In the genomic region with DNA sequence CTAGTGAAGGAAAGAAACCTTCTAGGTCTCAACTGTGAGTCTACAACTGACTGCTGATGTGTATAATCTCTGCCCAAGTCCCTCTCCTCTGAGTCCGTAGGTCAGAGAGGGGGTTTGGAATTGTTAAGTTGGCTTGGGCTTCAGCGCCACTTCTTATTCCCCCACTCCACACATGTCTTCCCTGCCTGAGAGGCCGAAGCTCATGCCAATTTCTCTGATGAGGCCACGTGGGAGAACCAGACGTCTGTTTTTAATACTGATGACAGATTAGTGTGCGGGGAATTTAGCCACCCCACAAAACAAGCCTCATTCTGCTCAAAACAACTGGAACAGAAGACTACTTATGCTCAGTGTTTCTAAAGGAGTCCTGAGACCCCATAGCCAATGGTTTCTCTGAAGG, we compare ENCODE assay signal across 17 mouse cellular contexts.
DNase-seq lines count a peak whose midpoint lies in the region; ATAC-seq lines count a peak whose summit lies in the region.
"Had no signal": no experiment of that assay in that cellular context is flagged by ENCODE, and none has a peak within 500 bp of the region (broad histone marks: within the 10 kb centered on the region; RNA-seq: fewer than 3 reads in every experiment).

No protein-coding gene starts in this region.

- 76% methylated on average over 6 of the region's 6 CpGs for WGBS in neural tube, embryonic 15.5 days

- no peak overlapping the region for H3K27ac ChIP-seq in neural tube, embryonic 15.5 days (replicated peaks)
- H3K27ac ChIP-seq: hindbrain, postnatal 0 days; liver, embryonic 12.5 days; stomach, embryonic 15.5 days had no signal

- no peaks in the 10 kb centered on the region for H3K36me3 ChIP-seq in neural tube, embryonic 15.5 days
- H3K36me3 ChIP-seq: liver, embryonic 12.5 days; stomach, embryonic 15.5 days had no signal

- H3K4me3 ChIP-seq in neural tube, embryonic 15.5 days (replicated peaks), result no peak overlapping the region
- H3K4me3 ChIP-seq: liver, embryonic 12.5 days; myocyte; stomach, embryonic 15.5 days had no signal

- no peaks in the 10 kb centered on the region for H3K9me3 ChIP-seq in neural tube, embryonic 15.5 days (replicated peaks)
- H3K9me3 ChIP-seq: liver, embryonic 12.5 days; stomach, embryonic 15.5 days had no signal

- ATAC-seq in neural tube, embryonic 15.5 days (ENCODE audit: low FRiP score), result no peak
- ATAC-seq: hindbrain, postnatal 0 days; liver, embryonic 12.5 days; Patski had no signal

- DNase-seq in gastrocnemius, postnatal 25 days, result peak; percentile 12
- DNase-seq in gastrocnemius, postnatal 10 days, result no peak
- peak; percentile 13 for DNase-seq in neural tube, embryonic 10.5 days (ENCODE audit: extremely low spot score, low spot score)
- peak; percentile 40 for DNase-seq in fibroblast of lung, adult 2 months (ENCODE audit: low read depth)
- no peak for DNase-seq in right cerebral cortex, postnatal 10 days (ENCODE audit: low spot score in 2 of 2)
- DNase-seq in layer of hippocampus, postnatal 14 days (ENCODE audit: low spot score in 2 of 2), result no peak
- DNase-seq: cerebellum, postnatal 25 days; kidney, adult 2 months; kidney, postnatal 25 days; midbrain, embryonic 14.5 days; thymus, adult 2 months had no signal

- H3K4me2 ChIP-seq in neural tube, embryonic 15.5 days, result no peak overlapping the region
- H3K4me2 ChIP-seq: liver, embryonic 12.5 days; stomach, embryonic 15.5 days had no signal

- H3K9ac ChIP-seq in neural tube, embryonic 15.5 days (replicated peaks), result no peak overlapping the region
- H3K9ac ChIP-seq: liver, embryonic 12.5 days; stomach, embryonic 15.5 days had no signal

- no peaks in the 10 kb centered on the region for H3K4me1 ChIP-seq in neural tube, embryonic 15.5 days
- H3K4me1 ChIP-seq: liver, embryonic 12.5 days; stomach, embryonic 15.5 days had no signal

- no peaks in the 10 kb centered on the region for H3K27me3 ChIP-seq in neural tube, embryonic 15.5 days (replicated peaks)
- H3K27me3 ChIP-seq: liver, embryonic 12.5 days; stomach, embryonic 15.5 days had no signal

Comparison
In these comparisons a context has a peak if more than half of its experiments do, and no peak if none do; other contexts are left out.
1. DNase-seq: peak in gastrocnemius, postnatal 25 days (single experiment), neural tube, embryonic 10.5 days (single experiment) and fibroblast of lung, adult 2 months (single experiment); none in gastrocnemius, postnatal 10 days (single experiment), right cerebral cortex, postnatal 10 days (0 of 2) and layer of hippocampus, postnatal 14 days (0 of 2).